Mouse (Mus musculus) erythroblast, embryonic 14.5 days (primary cell): ENCODE results near the gene Zc3h7b. TPM values are rescaled to one million over a fixed set of nuclear protein-coding genes. Genes with fewer than 3 reads are reported as not detected.

Experiments used
- H3K27me3 ChIP-seq: 2 replicates; pipeline ENCODE4 v1.6.1; 2012; ENCODE audit warnings: inconsistent platforms; ENCODE audit not compliant: control insufficient read depth
- H3K36me3 ChIP-seq: 2 replicates; pipeline ENCODE4 v1.6.1; 2012; ENCODE audit warnings: mild to moderate bottlenecking, inconsistent platforms; ENCODE audit not compliant: control insufficient read depth
- H3K4me1 ChIP-seq: 2 replicates; pipeline ENCODE4 v1.6.1; 2012; ENCODE audit warnings: inconsistent platforms; ENCODE audit not compliant: control insufficient read depth
- H3K4me3 ChIP-seq: replicated peaks from 2 replicates; pipeline ENCODE3; 2012; ENCODE audit warnings: moderate library complexity, mild to moderate bottlenecking, inconsistent platforms
- H3K9me3 ChIP-seq: 2 replicates; pipeline ENCODE4 v1.6.1; 2012; ENCODE audit warnings: low read length, inconsistent platforms, mixed read lengths; ENCODE audit not compliant: control insufficient read depth
- GATA1 ChIP-seq: IDR thresholded peaks from 2 replicates; pipeline ENCODE4 v1.6.1; 2012; ENCODE audit warnings: low read length, inconsistent platforms, mixed read lengths
- TAL1 ChIP-seq: IDR thresholded peaks from 3 replicates; pipeline ENCODE4 v1.6.1; 2012; ENCODE audit warnings: low read length, inconsistent platforms, mixed read lengths
- polyA plus RNA-seq: library from polyadenylated mRNA; stranded (reverse); fragments of >175 nt; gene quantifications from 2 replicates; pipeline ENCODE4 v1.2.3, GENCODE M21; 2012

The Zc3h7b gene
- polyA plus RNA-seq, 1 experiment = 0.85 TPM

- TF ChIP-seq GATA1 = no peak
- no peak for TF ChIP-seq TAL1
- H3K36me3 ChIP-seq = no peaks in the 10 kb centered on the region
- H3K4me3 ChIP-seq = no peak overlapping the region
- H3K9me3 ChIP-seq = no peaks in the 10 kb centered on the region
- peaks cover 38% of the 10 kb centered on the region for H3K27me3 ChIP-seq
- H3K4me1 ChIP-seq = peaks cover 16% of the 10 kb centered on the region
These were observed 90.4 kb downstream of the Zc3h7b start for GRCm38 (mm10) chr15:81835007-81835880.

GRCm38 (mm10) chr15:81836124-81836821 is 91.4 kb downstream of the Zc3h7b start:
- TF ChIP-seq GATA1 = no peak
- no peak for TF ChIP-seq TAL1
- Histone ChIP-seq H3K36me3 (no peaks in the 10 kb centered on the region), H3K27me3 (peaks cover 38% of the 10 kb centered on the region), H3K4me3 (no peak overlapping the region), H3K4me1 (peaks cover 13% of the 10 kb centered on the region), H3K9me3 (no peaks in the 10 kb centered on the region)

GRCm38 (mm10) chr15:81836966-81837920 is 92.4 kb downstream of the Zc3h7b start:
- Histone ChIP-seq H3K9me3 (no peaks in the 10 kb centered on the region), H3K4me3 (no peak overlapping the region), H3K4me1 (peaks cover 8% of the 10 kb centered on the region), H3K27me3 (peaks cover 39% of the 10 kb centered on the region), H3K36me3 (no peaks in the 10 kb centered on the region)
- TF ChIP-seq GATA1 (no peak), TAL1 (no peak)

- Histone ChIP-seq H3K36me3 (no peaks in the 10 kb centered on the region), H3K27me3 (peaks cover 39% of the 10 kb centered on the region)
- TF ChIP-seq GATA1 (no peak), TAL1 (no peak)
These were observed 93.8 kb downstream of the Zc3h7b start for GRCm38 (mm10) chr15:81838554-81839235.

GRCm38 (mm10) chr15:81839634-81840033 is 94.8 kb downstream of the Zc3h7b start:
- Histone ChIP-seq H3K36me3 (no peaks in the 10 kb centered on the region), H3K27me3 (peaks cover 33% of the 10 kb centered on the region), H3K4me1 (peaks cover 8% of the 10 kb centered on the region), H3K4me3 (no peak overlapping the region), H3K9me3 (no peaks in the 10 kb centered on the region)
- TF ChIP-seq TAL1 (no peak), GATA1 (no peak)

More at GRCm38 (mm10) chr15:81838554-81839235, 93.8 kb downstream of the Zc3h7b start:
- H3K9me3 ChIP-seq = no peaks in the 10 kb centered on the region
- H3K4me1 ChIP-seq = peaks cover 8% of the 10 kb centered on the region
- H3K4me3 ChIP-seq = no peak overlapping the region

GRCm38 (mm10) chr15:81840306-81840705 is 95.4 kb downstream of the Zc3h7b start:
- peaks cover 10% of the 10 kb centered on the region for H3K4me1 ChIP-seq
- TF ChIP-seq TAL1 (no peak), GATA1 (no peak)
- H3K9me3 ChIP-seq = no peaks in the 10 kb centered on the region
- no peaks in the 10 kb centered on the region for H3K36me3 ChIP-seq
- H3K4me3 ChIP-seq = no peak overlapping the region
- peaks cover 27% of the 10 kb centered on the region for H3K27me3 ChIP-seq

- Histone ChIP-seq H3K9me3 (no peaks in the 10 kb centered on the region), H3K27me3 (peaks cover 8% of the 10 kb centered on the region), H3K4me3 (no peak overlapping the region), H3K36me3 (peaks cover 5% of the 10 kb centered on the region), H3K4me1 (peaks cover 9% of the 10 kb centered on the region)
- no peak for TF ChIP-seq TAL1
- TF ChIP-seq GATA1 = no peak
These were observed 97.4 kb downstream of the Zc3h7b start for GRCm38 (mm10) chr15:81842275-81842674.

- Histone ChIP-seq H3K27me3 (peaks cover 2% of the 10 kb centered on the region; the same call in 1 of the 2 replicates), H3K9me3 (no peaks in the 10 kb centered on the region), H3K36me3 (peaks cover 25% of the 10 kb centered on the region), H3K4me1 (peaks cover 17% of the 10 kb centered on the region), H3K4me3 (no peak overlapping the region)
- TF ChIP-seq TAL1 (no peak), GATA1 (no peak)
These were observed 100.3 kb downstream of the Zc3h7b start for GRCm38 (mm10) chr15:81845033-81845625.
